Mouse (Mus musculus) stomach, postnatal 0 days (tissue): ENCODE results near the gene Trak1. TPM values are rescaled to one million over a fixed set of nuclear protein-coding genes. Genes with fewer than 3 reads are reported as not detected.
A peak's percentile ranks its signal among the peaks of the same experiment; 100 is the strongest.
"Not testable (repeated sequence)": the region's sequence is repeated elsewhere in the genome, so short reads cannot be mapped to it uniquely, and the experiment has no call there.

Experiments
- ATAC-seq: fragments of 200-750 bp; cut with Nextera tagmentation; 2 replicates; pipeline ENCODE4 v1.8.0; 2017; ENCODE audit not compliant: low FRiP score, low TSS enrichment
- DNase-seq: peaks from one replicate; pipeline ENCODE4 v3.0.0-alpha.2; 2016; ENCODE audit warnings: low spot score
- H3K27ac ChIP-seq: fragments of 300-500 bp; sonication (generic); replicated peaks from 2 replicates; pipeline ENCODE4 v1.5.1; 2014; ENCODE audit warnings: mild to moderate bottlenecking, control low read depth
- H3K27me3 ChIP-seq: fragments of 300-500 bp; sonication (generic); 2 replicates; pipeline ENCODE4 v1.6.1; 2014; ENCODE audit warnings: low read length; ENCODE audit not compliant: control insufficient read depth, insufficient read depth
- H3K36me3 ChIP-seq: fragments of 300-500 bp; sonication (generic); 2 replicates; pipeline ENCODE4 v1.6.1; 2014; ENCODE audit warnings: low read length, mixed read lengths; ENCODE audit not compliant: control insufficient read depth, insufficient read depth
- H3K4me1 ChIP-seq: fragments of 300-500 bp; sonication (generic); replicated peaks from 2 replicates; pipeline ENCODE4 v1.6.1; 2014; ENCODE audit warnings: antibody characterized with exemption; ENCODE audit not compliant: control insufficient read depth, insufficient read depth
- H3K4me2 ChIP-seq: fragments of 300-500 bp; sonication (generic); replicated peaks from 2 replicates; pipeline ENCODE4 v1.6.1; 2014; ENCODE audit warnings: low read depth, mild to moderate bottlenecking, control low read depth, moderate library complexity
- H3K4me3 ChIP-seq: fragments of 300-500 bp; sonication (generic); 2 replicates; pipeline ENCODE4 v1.5.1; 2014; ENCODE audit warnings: low read depth, low read length, control low read depth
- H3K9ac ChIP-seq: fragments of 300-500 bp; sonication (generic); 2 replicates; pipeline ENCODE4 v1.6.1; 2014; ENCODE audit warnings: mild to moderate bottlenecking, low read length, control low read depth, mixed read lengths
- H3K9me3 ChIP-seq: fragments of 300-500 bp; sonication (generic); 2 replicates; pipeline ENCODE4 v1.6.1; 2016; ENCODE audit warnings: low read length; ENCODE audit not compliant: control insufficient read depth
- CTCF ChIP-seq: IDR thresholded peaks from 2 replicates; pipeline ENCODE4 v1.5.1; 2016; ENCODE audit warnings: antibody characterized with exemption, low read depth, mild to moderate bottlenecking, moderate library complexity
- EP300 ChIP-seq: optimal IDR thresholded peaks from 2 replicates; pipeline ENCODE3; 2016; ENCODE audit warnings: antibody characterized with exemption
- WGBS: fragments of 180-500 bp; shearing (Covaris S2); extraction: QIAGEN DNeasy Blood & Tissue Kit; methylation state at CpG from one replicate; pipeline ENCODE4 v1.1.7; 2014; 5-methylcytosine and 5-hydroxymethylcytosine counted together
- polyA plus RNA-seq: library from polyadenylated mRNA; unstranded; fragments of >200 nt; fragmentation: Nextera tagmentation; extraction: Ambion mirVana; gene quantifications from 2 replicates; pipeline ENCODE4 v1.2.1, GENCODE M21; 2015

The Trak1 gene
- polyA plus RNA-seq, 1 experiment from 2014 or later, result 24.0 TPM

- WGBS, result 29% methylated on average over 1 of the region's 1 CpGs
- TF ChIP-seq EP300, result no peak
- TF ChIP-seq CTCF, result no peak
- peak; percentile 71 for ATAC-seq
- Histone ChIP-seq H3K36me3 (0 out of 2 replicates have a peak, but pooled peaks cover 5% of the 10 kb centered on the region), H3K27ac (peak overlapping the region; percentile 75), H3K4me3 (no peak overlapping the region), H3K4me1 (no peaks in the 10 kb centered on the region), H3K27me3 (no peaks in the 10 kb centered on the region), H3K9me3 (no peaks in the 10 kb centered on the region), H3K9ac (no peak overlapping the region), H3K4me2 (no peak overlapping the region)
- peak; percentile 58 for DNase-seq
Measured at GRCm38 (mm10) chr9:121436501-121436900, 139.2 kb downstream of the Trak1 start.

GRCm38 (mm10) chr9:121442145-121442544 is 144.8 kb downstream of the Trak1 start:
- ATAC-seq, result no peak
- no peak for DNase-seq
- no peaks in the 10 kb centered on the region for H3K4me1 ChIP-seq
- H3K9ac ChIP-seq, result no peak overlapping the region
- peaks cover 17% of the 10 kb centered on the region for H3K36me3 ChIP-seq
- H3K27me3 ChIP-seq, result no peaks in the 10 kb centered on the region
- H3K4me3 ChIP-seq, result no peak overlapping the region
- no peak overlapping the region for H3K4me2 ChIP-seq
- TF ChIP-seq CTCF (no peak), EP300 (no peak)
- WGBS, result 87% methylated on average over 1 of the region's 1 CpGs
- no peak overlapping the region for H3K27ac ChIP-seq
- H3K9me3 ChIP-seq, result no peaks in the 10 kb centered on the region

DNA sequence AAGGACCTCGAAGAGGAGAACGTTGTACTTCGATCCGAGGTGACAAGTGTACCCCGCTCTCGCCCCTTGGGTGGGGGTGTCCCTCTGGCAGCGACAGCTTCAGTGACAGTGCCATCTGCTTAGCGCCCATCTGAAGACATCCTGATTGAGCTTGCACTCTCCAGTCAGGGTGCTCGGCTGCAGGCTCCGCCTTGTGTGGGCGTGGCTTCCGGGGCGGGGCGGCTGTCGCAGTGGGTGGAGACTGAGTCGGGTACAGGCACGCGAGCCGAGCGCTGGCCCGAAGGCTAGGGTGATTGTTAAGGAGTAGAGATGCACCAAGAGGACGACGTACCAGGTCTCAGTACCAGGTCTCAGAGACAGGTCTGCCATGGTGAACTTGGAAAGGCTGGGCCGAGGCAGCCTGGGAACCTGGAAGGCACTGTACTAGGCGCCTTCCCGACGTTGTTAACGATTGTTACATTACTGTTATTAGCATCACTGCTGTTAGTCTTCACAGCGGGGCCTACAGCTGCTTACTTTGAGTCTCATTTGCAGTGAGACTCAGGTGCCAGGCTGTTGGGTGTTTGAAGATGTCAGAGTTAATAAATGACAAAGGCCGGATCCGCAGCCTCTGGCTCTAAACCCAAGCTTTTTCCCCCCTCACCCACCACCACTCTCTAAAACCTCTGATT is 146.5 kb downstream of the Trak1 start:
- TF ChIP-seq EP300 (no peak), CTCF (no peak)
- no peaks in the 10 kb centered on the region for H3K9me3 ChIP-seq
- H3K4me2 ChIP-seq, result no peak overlapping the region
- H3K4me3 ChIP-seq, result no peak overlapping the region
- H3K27me3 ChIP-seq, result no peaks in the 10 kb centered on the region
- H3K27ac ChIP-seq, result no peak overlapping the region
- ATAC-seq (peak; percentile 43), DNase-seq (peak; percentile 70)
- H3K9ac ChIP-seq, result no peak overlapping the region
- 76% methylated on average over 31 of the region's 31 CpGs for WGBS
- no peaks in the 10 kb centered on the region for H3K4me1 ChIP-seq
- peaks cover 28% of the 10 kb centered on the region for H3K36me3 ChIP-seq

DNA sequence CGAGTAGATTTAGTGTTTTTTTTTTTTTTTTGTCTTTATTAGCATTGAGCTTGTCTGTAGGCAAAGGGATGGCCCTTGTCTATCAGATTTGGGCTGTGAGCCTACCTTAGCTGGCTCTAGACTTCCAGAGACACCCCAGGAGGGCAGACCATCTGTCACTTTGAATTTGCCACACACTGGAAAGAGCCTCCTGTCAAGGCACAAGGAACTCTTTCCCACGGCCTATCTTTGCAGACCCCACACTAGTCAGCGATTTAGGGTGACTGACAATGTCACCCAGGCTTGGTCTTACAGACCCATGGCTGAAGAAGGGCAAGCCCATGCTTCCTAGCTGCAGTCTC is 147.0 kb downstream of the Trak1 start:
- WGBS, result 70% methylated on average over 3 of the region's 3 CpGs
- Histone ChIP-seq H3K27me3 (no peaks in the 10 kb centered on the region), H3K9me3 (no peaks in the 10 kb centered on the region), H3K4me3 (no peak overlapping the region), H3K9ac (no peak overlapping the region), H3K27ac (no peak overlapping the region), H3K4me1 (no peaks in the 10 kb centered on the region), H3K36me3 (peaks cover 33% of the 10 kb centered on the region), H3K4me2 (no peak overlapping the region)
- no peak for DNase-seq
- ATAC-seq, result no peak
- TF ChIP-seq CTCF, result no peak
- no peak for TF ChIP-seq EP300

DNA sequence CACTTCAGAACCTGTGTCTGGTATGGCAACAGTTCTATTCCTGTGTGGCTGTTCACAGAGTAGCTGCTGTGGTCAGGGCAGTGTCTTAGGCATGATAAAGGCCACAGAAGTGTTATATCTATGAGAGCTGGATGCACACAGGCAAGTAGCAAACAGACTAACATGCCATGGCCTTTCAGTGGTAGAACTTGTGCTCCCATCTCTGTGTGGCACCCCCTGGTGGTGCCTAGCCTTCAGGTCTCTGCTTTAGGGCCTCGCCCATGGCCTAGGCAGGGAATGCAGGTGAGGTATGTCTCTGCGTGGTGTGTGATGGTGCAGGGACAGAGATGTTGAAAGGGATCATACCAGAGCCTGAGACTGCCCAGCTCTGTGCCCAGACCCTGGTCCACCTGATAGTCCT is 148.1 kb downstream of the Trak1 start:
- WGBS, result 81% methylated on average over 2 of the region's 2 CpGs
- TF ChIP-seq CTCF, result peak; percentile 76
- TF ChIP-seq EP300, result no peak
- DNase-seq (peak; percentile 62), ATAC-seq (peak; percentile 53)
- Histone ChIP-seq H3K4me3 (no peak overlapping the region), H3K36me3 (peaks cover 37% of the 10 kb centered on the region), H3K27ac (no peak overlapping the region), H3K4me1 (no peaks in the 10 kb centered on the region), H3K4me2 (no peak overlapping the region), H3K9ac (no peak overlapping the region), H3K27me3 (no peaks in the 10 kb centered on the region), H3K9me3 (no peaks in the 10 kb centered on the region)

DNA sequence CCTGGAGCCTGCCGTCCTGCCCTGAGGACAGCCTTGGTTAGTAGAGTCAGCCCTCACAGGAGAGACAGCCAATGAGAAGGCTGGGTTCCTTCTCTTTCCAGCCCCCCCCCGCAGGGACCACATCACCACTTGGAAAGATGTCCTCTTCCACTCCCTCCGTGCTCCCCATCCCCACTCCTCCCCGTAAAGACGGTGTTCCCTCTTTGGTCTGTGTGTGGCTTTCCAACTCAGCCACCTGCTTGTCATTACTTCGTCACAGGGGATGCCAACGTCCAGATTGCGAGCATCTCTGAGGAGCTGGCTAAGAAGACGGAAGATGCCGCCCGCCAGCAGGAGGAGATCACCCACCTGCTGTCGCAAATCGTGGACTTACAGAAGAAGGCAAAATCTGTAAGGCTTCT is 149.1 kb downstream of the Trak1 start:
- DNase-seq (no peak), ATAC-seq (no peak)
- no peak overlapping the region for H3K4me2 ChIP-seq
- H3K4me3 ChIP-seq, result no peak overlapping the region
- H3K27me3 ChIP-seq, result no peaks in the 10 kb centered on the region
- H3K9me3 ChIP-seq, result no peaks in the 10 kb centered on the region
- no peak for TF ChIP-seq EP300
- H3K36me3 ChIP-seq, result peaks cover 46% of the 10 kb centered on the region
- no peak overlapping the region for H3K9ac ChIP-seq
- 88% methylated on average over 13 of the region's 13 CpGs for WGBS
- H3K4me1 ChIP-seq, result no peaks in the 10 kb centered on the region
- no peak overlapping the region for H3K27ac ChIP-seq

- H3K4me3 ChIP-seq, H3K9ac ChIP-seq, H3K4me1 ChIP-seq, DNase-seq, H3K27ac ChIP-seq, ATAC-seq, H3K9me3 ChIP-seq, H3K27me3 ChIP-seq, H3K4me2 ChIP-seq: not testable (repeated sequence)
- peaks cover 47% of the 10 kb centered on the region for H3K36me3 ChIP-seq
- 58% methylated on average over 9 of the region's 9 CpGs for WGBS
Measured at GRCm38 (mm10) chr9:121452342-121452942, 155.1 kb downstream of the Trak1 start.
